Mouse (Mus musculus) thymus, adult 2 months (tissue): ENCODE measurements around the gene Zswim8.

ENCODE experiments used
- CTCF ChIP-seq: fragments of 200-500 bp; IDR thresholded peaks from 2 replicates; pipeline ENCODE4 v1.5.1; 2012; ENCODE audit warnings: mild to moderate bottlenecking, control low read depth, low read length, moderate library complexity, borderline replicate concordance; ENCODE audit not compliant: control insufficient read depth, poor library complexity, insufficient read depth; ENCODE audit errors: extremely low read depth
- POLR2A ChIP-seq: fragments of 200-500 bp; IDR thresholded peaks from 2 replicates; pipeline ENCODE4 v1.6.1; 2012; ENCODE audit warnings: mild to moderate bottlenecking, low read length, control low read depth, moderate library complexity; ENCODE audit not compliant: control insufficient read depth, poor library complexity, insufficient read depth; ENCODE audit errors: extremely low read depth

DNA sequence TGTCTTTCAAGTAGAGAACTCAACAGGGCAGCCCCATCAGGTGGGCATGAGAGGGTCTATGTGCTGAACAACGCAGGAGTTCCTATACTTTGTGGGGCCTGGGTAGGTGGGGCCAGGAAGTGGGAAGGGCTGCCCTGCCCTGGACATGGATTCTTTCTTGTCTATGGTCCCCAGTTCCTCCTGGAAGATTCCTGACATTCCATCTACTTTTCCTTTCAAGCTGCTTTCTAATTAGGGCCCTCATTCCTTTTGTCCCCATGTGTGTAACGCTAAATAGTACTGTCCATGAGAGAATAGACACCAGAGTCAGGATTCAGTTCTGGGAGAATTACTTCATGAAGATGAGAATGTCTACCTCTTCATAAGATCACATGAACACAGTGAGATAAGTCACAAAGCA, 43.8 kb upstream of the Zswim8 start:
- TF ChIP-seq POLR2A (no peak), CTCF (no peak)
